Mouse (Mus musculus) spleen, adult 18-20 months (tissue): ENCODE measurements around the gene Shpk.
A peak's percentile ranks its signal among the peaks of the same experiment; 100 is the strongest.

Experiments used
- DNase-seq, 2 experiments: peaks; one replicate each; pipeline ENCODE4 v3.0.0; 2022; ENCODE audit warnings: mixed read lengths in 2 of 2

The Shpk gene

DNA sequence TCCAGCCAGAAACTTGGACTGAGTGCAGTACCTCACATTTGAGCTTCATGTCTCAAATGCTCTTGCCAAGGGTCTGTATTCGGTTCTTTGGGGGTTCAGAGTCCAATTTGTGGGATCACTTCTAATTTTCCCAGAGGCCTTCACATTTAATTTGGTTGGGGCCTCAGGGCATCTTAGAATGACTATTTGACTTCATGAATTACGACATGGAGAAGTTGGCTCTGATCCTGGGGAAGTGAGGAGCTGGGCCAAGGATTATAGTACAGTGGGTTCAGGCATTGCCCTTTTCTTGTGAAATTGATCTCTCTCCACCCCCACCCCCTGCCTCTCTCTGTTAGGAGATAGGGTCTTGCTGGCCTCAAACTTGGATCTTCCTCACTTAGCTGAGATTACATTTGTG, 1.8 kb downstream of the Shpk start:
- no peak for DNase-seq

- no peak for DNase-seq
These were observed 2.3 kb downstream of the Shpk start for GRCm38 (mm10) chr11:73201597-73201996.

DNA sequence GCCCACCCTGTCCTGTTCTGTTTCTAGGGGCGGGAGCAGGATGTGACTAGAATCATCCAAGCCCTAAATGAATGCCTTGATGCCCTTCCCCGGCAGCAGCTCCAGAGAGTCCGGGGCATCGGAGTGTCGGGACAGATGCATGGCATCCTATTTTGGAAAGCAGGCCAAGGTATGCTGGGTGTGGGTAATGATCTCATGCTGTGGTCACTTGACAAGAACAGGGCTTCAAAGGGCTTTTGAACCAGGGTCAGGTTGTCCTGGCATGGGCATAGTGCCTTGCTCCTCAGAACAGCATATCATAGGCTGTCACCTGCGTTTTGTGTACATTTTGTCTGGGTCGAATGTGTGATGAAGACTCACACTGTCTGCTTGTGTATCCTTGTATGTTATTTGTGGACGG, 4.6 kb downstream of the Shpk start:
- DNase-seq: no peak

GRCm38 (mm10) chr11:73205194-73205593, 5.9 kb downstream of the Shpk start:
- no peak for DNase-seq

DNA sequence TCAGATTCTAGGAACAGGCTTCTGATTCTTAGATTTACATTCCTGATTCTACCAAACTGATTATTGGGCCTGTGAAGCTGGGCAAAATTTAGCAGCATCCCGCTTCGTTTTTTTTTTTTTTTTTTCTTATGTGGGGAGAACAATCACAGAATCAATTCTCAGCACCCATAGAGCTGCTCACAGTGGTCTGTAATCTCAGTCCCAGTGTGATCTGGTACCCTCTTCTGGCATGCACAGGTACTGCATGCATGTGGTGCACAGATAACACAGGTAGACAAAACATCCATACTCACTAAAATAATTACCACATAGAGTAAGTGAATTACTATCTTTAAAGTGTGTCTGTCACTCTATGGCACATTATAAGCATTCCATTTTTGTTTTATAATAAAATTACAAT, 8.4 kb downstream of the Shpk start:
- DNase-seq: no peak

GRCm38 (mm10) chr11:73213956-73214355, 14.7 kb downstream of the Shpk start:
- no peak for DNase-seq

- no peak for DNase-seq
These were observed 20.4 kb downstream of the Shpk start for GRCm38 (mm10) chr11:73219671-73220070.

- DNase-seq: no peak
These were observed 21.4 kb downstream of the Shpk start for GRCm38 (mm10) chr11:73220651-73221050.

DNA sequence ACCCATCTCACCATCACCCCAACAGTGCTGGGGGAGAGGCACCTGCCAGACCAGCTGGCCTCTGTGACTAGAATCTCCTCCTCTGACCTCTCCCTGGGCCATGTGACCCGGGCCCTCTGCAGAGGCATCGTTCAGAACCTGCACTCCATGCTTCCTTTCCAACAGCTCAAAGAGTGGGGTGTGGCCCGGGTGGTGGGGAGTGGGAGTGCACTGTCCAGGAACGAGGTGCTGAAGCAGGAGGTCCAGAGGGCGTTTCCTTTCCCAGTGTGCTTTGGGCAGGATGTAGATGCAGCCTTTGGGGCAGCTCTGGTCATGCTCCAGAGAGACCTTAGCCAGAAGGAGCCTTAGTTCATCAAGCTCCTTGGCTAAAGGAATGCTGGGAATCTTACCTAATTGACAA, 23.6 kb downstream of the Shpk start:
- no peak for DNase-seq

- DNase-seq: peak in 1 of 2 experiments; percentile 11
These were observed 24.7 kb downstream of the Shpk start for GRCm38 (mm10) chr11:73223966-73224365.

GRCm38 (mm10) chr11:73225856-73226255, 26.6 kb downstream of the Shpk start:
- no peak for DNase-seq

- no peak for DNase-seq
These were observed 29.6 kb downstream of the Shpk start for GRCm38 (mm10) chr11:73228881-73229280.

DNA sequence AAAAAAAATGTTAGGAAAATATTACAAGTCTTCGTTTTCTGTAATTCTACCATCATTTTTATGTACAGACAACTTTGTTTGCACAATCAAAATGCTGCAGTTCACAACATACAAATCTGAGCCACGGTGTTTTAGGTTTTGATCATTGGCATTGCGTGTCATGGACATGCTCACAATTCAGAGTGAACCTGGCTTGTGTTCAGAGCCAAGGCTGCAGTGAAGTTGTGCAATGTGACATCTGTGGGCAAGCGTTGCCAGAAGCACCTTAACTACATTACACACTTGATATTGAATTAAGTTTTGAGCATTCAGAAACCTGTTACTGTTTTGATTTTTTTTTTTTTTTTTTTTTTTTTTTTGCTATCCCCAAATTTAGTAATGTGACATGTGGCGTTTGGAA, 30.8 kb downstream of the Shpk start:
- no peak for DNase-seq

GRCm38 (mm10) chr11:73232513-73232912, 33.3 kb downstream of the Shpk start:
- no peak for DNase-seq

DNA sequence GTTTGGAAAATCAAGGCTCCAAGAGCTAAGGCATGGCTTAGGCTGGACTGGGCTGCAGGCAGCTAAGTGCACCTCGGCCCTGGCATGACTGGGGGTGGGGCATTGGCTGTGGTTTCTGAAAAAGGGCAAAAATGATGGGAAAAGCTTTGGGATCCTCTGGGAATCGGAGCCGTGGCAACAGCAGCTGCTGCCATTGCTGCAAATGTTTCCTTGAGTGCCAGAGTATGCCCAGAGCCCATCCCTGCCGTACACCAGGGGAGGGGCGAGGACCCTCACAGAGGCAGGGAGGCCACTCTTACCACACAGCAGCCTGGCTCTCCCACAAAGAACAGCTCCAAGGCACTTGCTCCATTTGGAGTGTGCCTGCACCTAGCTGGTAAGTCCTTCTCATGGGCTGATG, 34.7 kb downstream of the Shpk start, which contains the start of gene Trpv1:
Gene Trpv1, plus strand, starts transcription at position 301 of the 400 bp plus-strand sequence.
- DNase-seq: no peak

GRCm38 (mm10) chr11:73235990-73236701, 36.9 kb downstream of the Shpk start:
- no peak for DNase-seq

GRCm38 (mm10) chr11:73236731-73237130, 37.5 kb downstream of the Shpk start:
- no peak for DNase-seq

DNA sequence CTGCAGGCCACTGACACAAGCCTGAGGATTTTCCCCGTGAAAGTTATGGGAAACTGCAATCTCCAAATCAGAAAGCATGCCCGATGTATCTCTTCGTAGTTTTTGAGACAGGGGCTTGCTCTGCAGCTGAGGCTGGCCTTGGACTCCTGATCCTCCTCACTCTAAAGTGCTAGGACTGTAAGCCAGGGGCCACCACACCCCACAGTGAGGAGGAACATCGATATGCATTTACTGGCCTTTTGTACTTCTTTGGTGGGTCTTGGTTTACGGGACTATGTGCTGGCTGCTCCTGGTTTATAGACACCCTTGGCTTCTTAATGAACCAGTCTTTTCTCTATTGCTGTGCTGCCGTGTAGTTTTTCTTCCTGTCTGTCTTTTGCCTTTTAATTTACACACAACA, 42.9 kb downstream of the Shpk start:
- DNase-seq: no peak

GRCm38 (mm10) chr11:73242777-73243176, 43.5 kb downstream of the Shpk start:
- DNase-seq: no peak

- no peak for DNase-seq
These were observed 58.2 kb downstream of the Shpk start for GRCm38 (mm10) chr11:73257362-73257945.

- DNase-seq: no peak
These were observed 59.4 kb downstream of the Shpk start for GRCm38 (mm10) chr11:73258664-73259063.

GRCm38 (mm10) chr11:73260457-73260856, 61.2 kb downstream of the Shpk start:
- DNase-seq: no peak

DNA sequence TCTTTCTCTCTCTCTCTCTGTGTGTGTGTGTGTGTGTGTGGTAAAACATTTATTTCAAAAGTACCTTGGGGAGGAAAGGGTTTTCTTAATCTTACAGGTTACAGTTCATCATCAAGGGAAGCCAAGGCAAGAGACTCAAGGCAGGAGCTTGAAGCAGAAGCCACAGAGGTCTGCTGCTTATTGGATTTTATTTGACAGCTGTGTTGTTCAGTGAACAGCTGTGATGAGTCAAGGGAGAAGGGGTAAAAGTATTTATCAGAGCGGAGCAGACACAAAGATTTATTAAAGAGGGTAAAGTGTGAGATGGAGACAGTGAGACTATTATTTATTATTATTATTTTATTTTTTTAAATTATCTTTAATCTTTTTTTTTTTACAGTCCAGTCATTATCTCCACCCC, 62.1 kb downstream of the Shpk start:
- DNase-seq: no peak

DNA sequence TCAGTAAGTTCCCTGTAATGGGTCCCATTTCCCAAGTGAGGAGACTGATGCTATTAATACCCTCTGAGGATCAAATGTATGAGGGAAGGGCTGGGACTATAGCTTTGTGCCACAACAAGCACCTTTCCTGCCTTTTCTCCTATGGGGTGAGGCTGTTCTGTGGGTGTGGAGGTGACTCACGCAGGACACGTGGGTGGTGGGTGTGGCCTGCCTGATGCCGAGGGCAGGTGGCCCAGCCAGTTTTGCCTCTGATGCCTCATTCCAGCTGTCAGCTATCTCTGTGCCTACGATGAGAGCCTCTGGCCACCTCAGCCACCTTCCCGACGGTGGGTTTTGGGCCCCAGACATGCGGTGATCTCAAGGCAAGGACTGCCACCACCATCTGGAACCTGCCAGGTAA, 68.0 kb downstream of the Shpk start, which contains the start of gene Trpv3:
Gene Trpv3, plus strand, starts transcription at position 122 of the 400 bp plus-strand sequence.
- no peak for DNase-seq
